Mouse (Mus musculus) small intestine, adult 2 months (tissue): ENCODE measurements around the gene Flvcr1. TPM values are rescaled to one million over a fixed set of nuclear protein-coding genes. Genes with fewer than 3 reads are reported as not detected.

Source experiments
- H3K27ac ChIP-seq: fragments of 200-500 bp; 2 replicates; pipeline ENCODE4 v1.5.1; 2012; ENCODE audit warnings: low read depth, low read length, control low read depth, inconsistent platforms; ENCODE audit not compliant: insufficient read depth
- H3K27me3 ChIP-seq: fragments of 200-500 bp; 2 replicates; pipeline ENCODE4 v1.6.1; 2012; ENCODE audit warnings: mild to moderate bottlenecking, moderate library complexity, low read length, inconsistent platforms; ENCODE audit not compliant: control insufficient read depth, insufficient read depth
- H3K36me3 ChIP-seq: fragments of 200-500 bp; 2 replicates; pipeline ENCODE4 v1.6.1; 2012; ENCODE audit warnings: mild to moderate bottlenecking, low read length, control low read depth, inconsistent platforms; ENCODE audit not compliant: control insufficient read depth, insufficient read depth
- H3K4me1 ChIP-seq: fragments of 200-500 bp; 2 replicates; pipeline ENCODE4 v1.6.1; 2012; ENCODE audit warnings: low read length, inconsistent platforms, mixed read lengths; ENCODE audit not compliant: control insufficient read depth, insufficient read depth, insufficient read length
- H3K4me3 ChIP-seq: fragments of 200-500 bp; 2 replicates; pipeline ENCODE4 v1.5.1; 2012; ENCODE audit warnings: low read depth, mild to moderate bottlenecking, control low read depth, inconsistent platforms, low read length, moderate library complexity
- CTCF ChIP-seq: fragments of 200-500 bp; IDR thresholded peaks from 2 replicates; pipeline ENCODE4 v1.5.1; 2012; ENCODE audit warnings: low read depth, mild to moderate bottlenecking, control low read depth, inconsistent platforms, low read length, moderate library complexity, mixed read lengths; ENCODE audit not compliant: insufficient replicate concordance, insufficient read length; ENCODE audit errors: extremely low read depth
- POLR2A ChIP-seq: fragments of 200-500 bp; IDR thresholded peaks from 2 replicates; pipeline ENCODE4 v1.6.1; 2012; ENCODE audit warnings: low read depth, mild to moderate bottlenecking, control low read depth, inconsistent platforms, low read length, moderate library complexity
- WGBS: fragments of 180-500 bp; shearing (Covaris S2); methylation state at CpG from one replicate; pipeline ENCODE4 v1.1.7; 2018; 5-methylcytosine and 5-hydroxymethylcytosine counted together
- polyA plus RNA-seq: library from polyadenylated mRNA; depleted of rRNA; stranded (reverse); fragments of >200 nt; gene quantifications from 2 replicates; pipeline ENCODE4 v1.2.3, GENCODE M21; 2012

Gene Flvcr1
- polyA plus RNA-seq, 1 experiment = 86.3 TPM

DNA sequence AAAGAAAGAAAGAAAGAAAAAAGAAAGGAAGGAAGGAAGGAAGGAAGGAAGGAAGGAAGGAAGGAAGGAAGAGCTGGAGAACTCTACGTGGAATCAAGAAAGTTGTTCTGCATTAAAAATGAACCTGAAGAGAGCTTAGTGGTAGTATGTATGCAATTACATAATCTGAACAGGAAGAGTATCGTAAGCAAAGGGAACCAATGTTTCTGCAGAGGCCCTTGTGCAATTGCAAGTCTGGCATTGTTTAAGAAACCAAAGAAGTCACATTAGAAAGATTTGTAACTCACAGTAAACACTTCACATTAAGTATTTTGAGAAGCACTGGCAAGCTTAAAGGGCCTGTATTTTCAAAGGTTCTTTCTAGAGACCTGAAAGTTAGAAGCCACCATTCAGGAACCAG lies 2.8 kb downstream of the Flvcr1 start:
- 67% methylated on average over 2 of the region's 2 CpGs for WGBS
- Histone ChIP-seq H3K4me1 (peaks cover 13% of the 10 kb centered on the region; the same call in 1 of the 2 replicates), H3K27me3 (no peaks in the 10 kb centered on the region), H3K36me3 (peaks cover 14% of the 10 kb centered on the region), H3K27ac (no peak overlapping the region), H3K4me3 (no peak overlapping the region)
- TF ChIP-seq CTCF = no peak
- no peak for TF ChIP-seq POLR2A

DNA sequence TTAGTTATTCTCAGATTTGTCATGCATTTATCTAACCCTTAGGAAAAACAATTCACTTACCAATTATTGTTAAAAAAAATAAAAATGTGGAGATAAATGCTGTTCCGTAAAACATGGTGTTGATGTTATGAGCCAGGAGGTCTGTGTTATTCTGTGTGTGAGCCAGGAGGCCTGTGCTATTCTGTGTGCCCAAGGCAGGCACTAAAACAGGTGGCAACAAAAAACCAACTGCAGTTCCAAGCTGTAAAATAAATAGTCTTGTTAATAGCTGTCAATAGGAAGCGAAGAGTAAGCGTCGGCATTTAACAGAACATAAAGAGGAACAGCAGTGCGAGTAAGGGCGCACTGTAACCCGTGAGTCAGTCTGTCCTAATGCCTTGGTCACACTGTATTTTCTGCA lies 4.9 kb downstream of the Flvcr1 start:
- no peak for TF ChIP-seq CTCF
- TF ChIP-seq POLR2A = no peak
- 90% methylated on average over 7 of the region's 7 CpGs for WGBS
- Histone ChIP-seq H3K4me1 (peaks cover 7% of the 10 kb centered on the region; the same call in 1 of the 2 replicates), H3K36me3 (peaks cover 14% of the 10 kb centered on the region), H3K27me3 (no peaks in the 10 kb centered on the region), H3K27ac (no peak overlapping the region), H3K4me3 (no peak overlapping the region)

DNA sequence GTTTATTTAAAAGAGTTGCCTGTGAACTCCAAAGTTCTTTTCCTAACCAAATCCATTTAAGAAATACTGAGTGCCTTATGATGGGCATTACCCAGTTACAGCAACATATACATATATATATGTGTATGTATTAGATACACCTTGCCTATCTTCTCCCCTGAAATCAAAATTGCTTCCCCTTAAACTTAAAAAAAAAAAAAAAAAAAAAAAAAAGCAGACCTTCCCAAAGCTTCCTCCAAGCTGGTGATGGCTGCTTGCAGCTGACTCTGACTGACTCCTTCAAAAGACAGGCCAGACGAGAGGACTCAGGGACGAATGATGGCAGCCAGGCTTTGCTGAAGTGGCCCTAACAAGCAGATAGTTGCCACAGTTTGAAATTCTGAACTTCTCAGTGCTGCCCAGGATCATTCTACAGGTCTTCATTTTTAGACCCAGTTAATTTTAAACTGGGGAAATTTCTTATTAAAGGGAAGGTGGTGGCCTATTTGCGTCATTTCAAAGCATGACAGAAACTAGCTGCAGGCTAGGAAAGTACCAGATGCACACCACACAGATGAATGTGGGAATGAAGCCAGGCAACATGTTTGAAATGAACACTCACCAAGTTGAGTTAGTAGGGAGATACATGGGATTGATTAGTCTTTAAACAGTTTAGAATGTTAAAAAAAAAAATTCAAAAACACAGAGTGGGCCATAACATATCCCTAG lies 5.6 kb downstream of the Flvcr1 start:
- peaks cover 14% of the 10 kb centered on the region for H3K36me3 ChIP-seq
- no peaks in the 10 kb centered on the region for H3K27me3 ChIP-seq
- no peak overlapping the region for H3K4me3 ChIP-seq
- H3K4me1 ChIP-seq = peaks cover 6% of the 10 kb centered on the region; the same call in 1 of the 2 replicates
- no peak overlapping the region for H3K27ac ChIP-seq
- TF ChIP-seq CTCF = no peak
- TF ChIP-seq POLR2A = no peak
- WGBS = 88% methylated on average over 3 of the region's 3 CpGs

DNA sequence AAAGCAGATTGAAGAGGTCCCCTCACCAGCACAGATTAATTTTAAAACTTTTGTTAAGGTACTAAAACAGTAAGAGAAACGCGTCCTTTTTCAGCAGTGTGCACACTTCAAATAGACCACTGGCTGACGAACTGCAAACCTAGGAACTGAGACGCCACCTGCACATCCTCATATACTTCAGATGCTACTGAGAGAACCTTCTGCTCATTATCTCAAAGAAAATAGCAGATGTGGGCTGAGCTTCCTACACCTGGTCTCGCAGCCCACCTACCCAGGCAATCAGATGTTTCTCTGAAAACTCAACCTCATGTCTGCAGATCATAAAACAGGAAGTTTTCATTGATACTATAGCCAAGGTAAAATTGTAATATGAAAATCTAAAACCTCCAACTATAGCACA lies 6.2 kb downstream of the Flvcr1 start:
- H3K27ac ChIP-seq = no peak overlapping the region
- 94% methylated on average over 5 of the region's 5 CpGs for WGBS
- H3K36me3 ChIP-seq = peaks cover 16% of the 10 kb centered on the region
- no peaks in the 10 kb centered on the region for H3K27me3 ChIP-seq
- H3K4me1 ChIP-seq = peaks cover under 1% of the 10 kb centered on the region; the same call in 1 of the 2 replicates
- no peak for TF ChIP-seq CTCF
- no peak for TF ChIP-seq POLR2A
- no peak overlapping the region for H3K4me3 ChIP-seq

DNA sequence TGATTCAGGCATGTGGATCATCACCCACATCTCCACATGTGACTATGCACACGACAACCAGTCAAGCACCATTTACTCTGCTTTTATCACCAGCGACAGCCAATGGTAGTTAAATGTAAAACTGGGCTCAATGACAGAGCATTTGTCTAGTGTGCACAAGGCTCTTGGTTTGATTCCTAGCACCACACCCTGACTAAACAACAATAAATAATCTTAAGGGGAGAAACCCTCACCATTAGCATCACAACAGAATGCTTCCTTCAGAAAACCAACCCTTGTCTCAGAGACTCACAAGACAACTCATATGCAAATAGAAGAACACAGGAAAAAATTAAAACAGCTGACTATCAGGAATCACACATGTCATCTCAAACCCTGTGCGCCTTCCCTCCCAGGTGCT lies 11.7 kb downstream of the Flvcr1 start:
- H3K27me3 ChIP-seq = no peaks in the 10 kb centered on the region
- no peak overlapping the region for H3K4me3 ChIP-seq
- peaks cover 24% of the 10 kb centered on the region for H3K36me3 ChIP-seq
- TF ChIP-seq POLR2A (no peak), CTCF (no peak)
- H3K4me1 ChIP-seq = no peaks in the 10 kb centered on the region
- 94% methylated on average over 3 of the region's 3 CpGs for WGBS
- H3K27ac ChIP-seq = no peak overlapping the region

DNA sequence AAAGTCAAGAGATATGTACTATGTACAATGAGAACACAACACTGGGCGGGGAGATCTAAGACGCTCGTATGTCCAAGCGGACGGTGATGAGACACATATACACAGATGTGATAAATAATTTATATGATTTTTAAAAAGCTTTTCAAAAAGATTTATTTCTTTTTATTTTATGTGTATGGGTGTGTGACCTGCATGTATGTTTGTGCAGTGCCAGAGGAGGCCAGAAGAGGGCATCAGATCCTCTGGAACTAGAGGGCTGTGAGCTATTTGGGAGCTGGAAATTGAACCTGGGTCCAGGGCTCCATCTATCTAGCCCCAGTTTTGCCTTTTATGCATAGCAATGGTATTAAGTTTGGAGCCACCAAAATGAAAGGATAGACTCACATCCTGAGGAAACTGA lies 17.3 kb downstream of the Flvcr1 start:
- 97% methylated on average over 5 of the region's 5 CpGs for WGBS
- peak; percentile 33; the same call in 1 of the 2 replicates for TF ChIP-seq CTCF
- no peak for TF ChIP-seq POLR2A
- Histone ChIP-seq H3K36me3 (peaks cover 42% of the 10 kb centered on the region), H3K4me1 (no peaks in the 10 kb centered on the region), H3K27ac (no peak overlapping the region), H3K27me3 (no peaks in the 10 kb centered on the region), H3K4me3 (no peak overlapping the region)

DNA sequence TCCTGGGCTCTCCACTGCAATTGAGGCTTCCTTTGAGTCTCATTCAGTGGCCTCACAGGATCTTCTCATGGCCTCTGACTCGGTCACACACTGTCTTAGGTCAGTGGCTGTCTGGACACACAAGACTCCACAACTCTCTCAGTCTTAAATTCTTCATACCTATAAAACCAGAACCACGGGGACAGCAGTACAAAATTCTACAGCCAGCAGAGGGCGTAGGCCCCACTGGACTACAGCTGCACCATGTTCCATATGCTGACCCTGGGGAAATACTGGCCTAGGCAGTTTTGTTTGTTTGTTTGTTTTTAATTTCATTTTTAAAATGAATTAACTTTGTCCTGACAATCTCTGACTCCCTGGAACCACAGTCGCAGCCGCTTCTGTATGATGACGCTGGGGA lies 23.8 kb downstream of the Flvcr1 start:
- Histone ChIP-seq H3K27ac (no peak overlapping the region), H3K4me1 (no peaks in the 10 kb centered on the region), H3K27me3 (no peaks in the 10 kb centered on the region), H3K36me3 (peaks cover 9% of the 10 kb centered on the region), H3K4me3 (no peak overlapping the region)
- TF ChIP-seq POLR2A = no peak
- peak; percentile 41; the same call in 1 of the 2 replicates for TF ChIP-seq CTCF
- 66% methylated on average over 6 of the region's 6 CpGs for WGBS
